Mouse (Mus musculus): ENCODE results near the gene Clptm1.
"Not testable (repeated sequence)": the region's sequence is repeated elsewhere in the genome, so short reads cannot be mapped to it uniquely, and the experiment has no call there.

Clptm1 gene

GRCm38 (mm10) chr7:19691873-19692865, 27.3 kb upstream of the Clptm1 start, which contains the start of gene Apoc1:
Gene Apoc1, minus strand, starts transcription at chr7:19692660.
- DNase-seq: peak; percentile 56

- DNase-seq: no peak
These were observed 26.6 kb upstream of the Clptm1 start for GRCm38 (mm10) chr7:19691434-19691833.

GRCm38 (mm10) chr7:19690845-19691244, 26.0 kb upstream of the Clptm1 start:
- no peak for DNase-seq

GRCm38 (mm10) chr7:19688611-19689010, 23.8 kb upstream of the Clptm1 start:
- DNase-seq: no peak

- DNase-seq: no peak
These were observed 23.3 kb upstream of the Clptm1 start for GRCm38 (mm10) chr7:19688101-19688500.

GRCm38 (mm10) chr7:19686927-19687583, 22.2 kb upstream of the Clptm1 start:
- DNase-seq: not testable (repeated sequence)

GRCm38 (mm10) chr7:19686521-19686920, 21.7 kb upstream of the Clptm1 start:
- no peak for DNase-seq

- DNase-seq: no peak
These were observed 20.5 kb upstream of the Clptm1 start for GRCm38 (mm10) chr7:19685374-19685773.

GRCm38 (mm10) chr7:19683771-19684201, 19.0 kb upstream of the Clptm1 start:
- DNase-seq: no peak

- DNase-seq: no peak
These were observed 18.1 kb upstream of the Clptm1 start for GRCm38 (mm10) chr7:19682979-19683378.

GRCm38 (mm10) chr7:19681202-19681694, 16.4 kb upstream of the Clptm1 start, which contains the start of the genes Gm44805 and Apoc4:
Gene Gm44805, minus strand, starts transcription at chr7:19681423.
Gene Apoc4, minus strand, starts transcription at chr7:19681479.
- no peak for DNase-seq

GRCm38 (mm10) chr7:19680702-19681101, 15.9 kb upstream of the Clptm1 start:
- no peak for DNase-seq

- no peak for DNase-seq
These were observed 14.1 kb upstream of the Clptm1 start for GRCm38 (mm10) chr7:19678901-19679300.

GRCm38 (mm10) chr7:19677872-19678271, 13.0 kb upstream of the Clptm1 start, which contains the start of gene Apoc2:
Gene Apoc2, minus strand, starts transcription at chr7:19677941.
- no peak for DNase-seq

- no peak for DNase-seq
These were observed 11.8 kb upstream of the Clptm1 start for GRCm38 (mm10) chr7:19676662-19677061.

- no peak for DNase-seq
These were observed 11.0 kb upstream of the Clptm1 start for GRCm38 (mm10) chr7:19675824-19676223.

- peak; percentile 11 for DNase-seq
These were observed 8.4 kb upstream of the Clptm1 start for GRCm38 (mm10) chr7:19673083-19673699.

- no peak for DNase-seq
These were observed 6.7 kb upstream of the Clptm1 start for GRCm38 (mm10) chr7:19671511-19671910.

GRCm38 (mm10) chr7:19668947-19669721, 4.3 kb upstream of the Clptm1 start:
- DNase-seq: peak; percentile 96

- DNase-seq: no peak
These were observed 2.6 kb upstream of the Clptm1 start for GRCm38 (mm10) chr7:19667434-19667833.

GRCm38 (mm10) chr7:19666750-19667149, 1.9 kb upstream of the Clptm1 start:
- no peak for DNase-seq

GRCm38 (mm10) chr7:19664455-19664954, 328 bp downstream of the Clptm1 start:
- no peak for DNase-seq
